Mouse (Mus musculus) T-cell, adult 66 days (primary cell): ENCODE data around the gene Birc3. TPM values are rescaled to one million over a fixed set of nuclear protein-coding genes. Genes with fewer than 3 reads are reported as not detected.

Experiments used
- total RNA-seq, 2 experiments: library from RNA; stranded (reverse); gene quantifications; 3 replicates in 1 of 2; 4 replicates in 1 of 2; pipeline ENCODE4 v1.2.4; 2023

The Birc3 gene
- 100 to 1,000 TPM; 165 to 208 TPM for total RNA-seq

DNA sequence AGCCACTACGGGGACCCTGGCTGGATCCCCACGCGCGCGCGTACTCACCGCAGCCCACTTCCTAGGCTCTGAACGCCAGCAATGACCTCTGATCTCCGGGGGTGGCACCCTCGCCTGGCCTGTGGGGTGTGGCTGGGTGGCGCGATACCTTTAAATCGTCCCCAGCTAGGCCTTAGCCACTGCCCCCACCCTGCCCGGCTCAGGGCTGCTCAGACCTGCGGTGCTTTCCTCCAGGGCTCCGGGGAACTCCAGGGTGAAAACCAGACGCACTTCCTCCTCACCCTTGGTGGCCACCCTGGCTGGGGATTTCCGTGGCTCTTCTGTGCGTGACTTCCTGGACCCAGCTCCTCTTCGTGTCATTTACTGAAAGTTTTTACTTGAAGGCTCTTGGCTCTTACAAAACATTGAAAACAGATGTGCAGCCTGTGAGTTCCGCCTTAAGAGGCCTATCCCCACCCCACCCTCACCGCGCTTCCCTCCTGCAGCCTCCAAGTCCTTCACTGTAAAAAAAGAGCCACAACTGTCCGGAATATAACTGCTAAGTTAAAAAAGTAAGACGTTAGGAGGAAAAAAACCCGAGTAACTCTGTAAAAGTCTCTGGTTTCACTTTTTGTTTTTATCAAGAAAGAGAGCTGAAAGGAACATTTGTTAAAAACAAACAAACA lies at the start of gene Birc3:
Gene Birc3 (minus strand): TSS at position 412 of the 665 bp plus-strand sequence.

DNA sequence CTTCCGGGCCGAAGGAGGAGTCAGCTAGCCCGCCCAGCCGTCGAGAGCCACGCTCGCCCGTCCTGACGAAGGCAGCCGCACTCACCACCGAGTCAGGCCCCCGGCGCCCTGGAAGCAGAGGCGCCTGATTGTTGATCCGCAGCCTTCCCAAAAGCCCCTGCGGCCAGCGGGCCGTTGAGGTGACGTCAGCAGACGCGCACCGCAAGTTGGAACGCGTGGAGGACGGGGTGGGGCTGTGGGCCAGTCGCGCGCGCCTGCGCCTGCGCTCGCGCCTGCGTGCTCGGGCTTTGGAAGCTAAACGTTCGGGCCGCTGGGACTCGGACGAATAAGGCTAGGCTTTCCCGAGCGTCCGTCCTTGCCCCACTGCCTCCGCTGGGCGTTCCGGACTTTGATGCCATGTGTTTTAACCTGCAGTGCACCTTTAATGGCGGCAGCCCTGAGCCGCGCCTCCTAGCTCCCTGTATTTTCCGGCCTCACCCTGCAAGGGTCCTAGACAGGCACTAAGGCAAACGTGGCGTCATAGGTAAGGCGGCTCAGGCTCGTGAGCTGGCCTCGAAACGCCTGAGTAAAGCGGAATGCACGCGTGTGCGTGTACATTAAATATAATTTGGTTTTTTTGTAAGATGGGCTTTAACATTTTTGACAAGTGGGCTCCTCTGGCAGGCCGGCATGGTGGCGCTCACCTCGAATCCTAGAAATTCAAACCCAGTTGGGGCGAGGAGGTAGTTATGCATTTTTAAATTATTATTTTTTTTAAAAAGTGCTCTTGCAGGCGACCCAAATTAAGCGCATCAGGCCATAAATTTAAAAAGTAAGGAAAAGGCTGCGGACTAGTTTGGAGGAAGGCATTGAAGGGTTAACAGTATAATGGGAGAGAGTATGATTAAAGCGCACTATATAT lies 35.8 kb downstream of the Birc3 start, which contains the start of gene Birc2:
Gene Birc2 (minus strand): TSS at position 160 of the 901 bp plus-strand sequence.

Other genes starting within 250 kb of the Birc3 start
- not detected for gene Mmp20, start 245.0 kb downstream of the Birc3 start, total RNA-seq
- gene Mmp7, start 181.1 kb downstream of the Birc3 start, total RNA-seq: not detected
- gene Tmem123, start 109.1 kb downstream of the Birc3 start, total RNA-seq: 10 to 100 TPM; 82.8 to 89.7 TPM
- 100 to 1,000 TPM; 106 to 129 TPM for gene Birc2, start 36.1 kb downstream of the Birc3 start, total RNA-seq
- gene Yap1, start 131.4 kb upstream of the Birc3 start, total RNA-seq: not detected
- 1 to 10 TPM in 1 of 2 experiments, not detected in 1; 1.2 TPM for gene Cfap300, start 169.6 kb upstream of the Birc3 start, total RNA-seq